Mouse (Mus musculus) thymus, postnatal 10 days (tissue): ENCODE data around the gene Crtc1.
A peak's percentile ranks its signal among the peaks of the same experiment; 100 is the strongest.

Experiments used
- DNase-seq, 2 experiments: peaks; one replicate each; pipeline ENCODE4 v3.0.0; 2021; ENCODE audit warnings: low spot score in 2 of 2

The Crtc1 gene

GRCm38 (mm10) chr8:70351035-70351999 lies 88.1 kb downstream of the Crtc1 start:
- no peak for DNase-seq

- no peak for DNase-seq
Observed at GRCm38 (mm10) chr8:70347860-70348420, 91.4 kb downstream of the Crtc1 start.

- DNase-seq: no peak
Observed at GRCm38 (mm10) chr8:70347443-70347842, 91.9 kb downstream of the Crtc1 start.

GRCm38 (mm10) chr8:70344279-70344678 lies 95.1 kb downstream of the Crtc1 start:
- DNase-seq: no peak

GRCm38 (mm10) chr8:70343696-70344095 lies 95.7 kb downstream of the Crtc1 start:
- DNase-seq: peak in 1 of 2 experiments; percentile 32

- DNase-seq: no peak
Observed at GRCm38 (mm10) chr8:70343076-70343475, 96.3 kb downstream of the Crtc1 start.

- no peak for DNase-seq
Observed at GRCm38 (mm10) chr8:70342007-70342406, 97.4 kb downstream of the Crtc1 start.

GRCm38 (mm10) chr8:70340659-70341058 lies 98.7 kb downstream of the Crtc1 start:
- no peak for DNase-seq

- DNase-seq: no peak
Observed at GRCm38 (mm10) chr8:70338931-70339330, 100.4 kb downstream of the Crtc1 start.

- no peak for DNase-seq
Observed at GRCm38 (mm10) chr8:70332878-70333202, 106.5 kb downstream of the Crtc1 start.
